Comparison of ENCODE assay signal across 9 mouse cellular contexts in the genomic region with DNA sequence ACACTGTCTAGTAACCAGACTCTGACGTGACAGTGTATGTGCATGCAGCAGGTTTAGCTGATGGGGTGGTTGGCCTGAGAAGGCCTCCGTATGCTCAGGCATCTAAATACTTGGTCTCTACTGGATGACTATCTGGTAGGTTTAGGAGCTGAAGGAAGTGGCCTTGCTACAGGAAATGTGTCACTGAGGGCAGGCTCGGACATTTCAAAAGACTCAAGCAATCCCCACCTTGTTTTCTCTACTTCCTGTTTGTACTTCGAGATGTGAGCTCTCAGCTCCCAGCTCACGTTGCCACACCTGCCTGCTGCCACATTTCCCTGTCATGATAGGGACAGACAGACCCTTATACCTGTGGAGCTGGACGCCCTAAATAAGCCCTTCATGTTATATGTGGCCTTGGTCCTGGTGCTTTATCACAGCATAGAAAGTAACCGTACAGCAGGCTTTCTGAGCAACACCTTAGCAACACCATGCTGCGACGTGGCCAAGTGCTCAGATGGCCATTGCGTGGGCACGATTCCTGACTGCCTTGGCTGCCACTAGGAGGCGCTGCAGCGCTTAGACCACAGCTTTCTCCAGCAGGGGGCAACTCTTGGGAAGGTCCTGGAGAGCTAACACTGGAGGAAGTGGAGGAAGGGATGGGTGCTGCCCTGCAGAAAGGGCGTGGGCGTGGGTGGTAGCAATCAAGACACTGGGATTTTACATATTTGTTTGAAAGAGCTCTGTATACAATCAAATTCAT.
A peak's percentile ranks its signal among the peaks of the same experiment; 100 is the strongest.
DNase-seq lines count a peak whose midpoint lies in the region; ATAC-seq lines count a peak whose summit lies in the region.
"Had no signal": no experiment of that assay in that cellular context is flagged by ENCODE, and none has a peak within 500 bp of the region (broad histone marks: within the 10 kb centered on the region; RNA-seq: fewer than 3 reads in every experiment).

No protein-coding gene starts in this region.

- peak; percentile 79 for ATAC-seq in megakaryocyte progenitor cell, adult 5-6 weeks (replicated peaks; ENCODE audit: poor library complexity)

- DNase-seq in gastrocnemius, postnatal 14 days = peak; percentile 25
- DNase-seq in gastrocnemius, postnatal 36 days = no peak
- DNase-seq in ovary, postnatal 36 days (ENCODE audit: low spot score) = peak; percentile 33
- no peak for DNase-seq in ovary, adult 18-20 months (ENCODE audit: low spot score)
- DNase-seq in embryo, embryonic 10 days (ENCODE audit: low spot score) = peak; percentile 79
- DNase-seq in Muller cell, postnatal 12 days (ENCODE audit: inconsistent ontology term) = no peak
- no peak for DNase-seq in cerebellum, adult 18-20 months
- DNase-seq: liver, embryonic 13.5 days had no signal

- intact Hi-C loops in gastrocnemius, postnatal 14 days (cut with DNase I; ENCODE audit: low total_unique reads) = loop anchor here (10.0 kb wide), 1 partner anchor 150 kb away; no protein-coding TSS in a partner anchor
- intact Hi-C loops in gastrocnemius, postnatal 36 days (cut with DNase I) = no loop called here

Comparison
In these comparisons a context has a peak if more than half of its experiments do, and no peak if none do; other contexts are left out.
1. DNase-seq: peak in gastrocnemius, postnatal 14 days (single experiment), ovary, postnatal 36 days (single experiment) and embryo, embryonic 10 days (single experiment); none in gastrocnemius, postnatal 36 days (0 of 2), ovary, adult 18-20 months (single experiment), Muller cell, postnatal 12 days (single experiment) and cerebellum, adult 18-20 months (0 of 2).